Mouse (Mus musculus) cerebral cortex, adult 2 months (tissue): ENCODE results near the gene Hoxa6.

Experiments
- WGBS: fragments of 180-500 bp; shearing (Covaris S2); methylation state at CpG from one replicate; pipeline ENCODE4 v1.1.7; 2018; 5-methylcytosine and 5-hydroxymethylcytosine counted together

Gene Hoxa6

GRCm38 (mm10) chr6:52200751-52201250 lies 7.7 kb downstream of the Hoxa6 start:
- WGBS = 14% methylated on average over 10 of the region's 10 CpGs

GRCm38 (mm10) chr6:52200073-52200750 lies 8.3 kb downstream of the Hoxa6 start:
- 7% methylated on average over 30 of the region's 30 CpGs for WGBS

GRCm38 (mm10) chr6:52197271-52197670 lies 11.3 kb downstream of the Hoxa6 start:
- 3% methylated on average over 10 of the region's 10 CpGs for WGBS

GRCm38 (mm10) chr6:52196811-52197210 lies 11.7 kb downstream of the Hoxa6 start:
- 7% methylated on average over 9 of the region's 9 CpGs for WGBS

- 9% methylated on average over 10 of the region's 10 CpGs for WGBS
These were observed 13.8 kb downstream of the Hoxa6 start for GRCm38 (mm10) chr6:52194690-52195089.

GRCm38 (mm10) chr6:52191860-52192550 lies 16.5 kb downstream of the Hoxa6 start:
- 3% methylated on average over 38 of the region's 55 CpGs for WGBS

GRCm38 (mm10) chr6:52190906-52191810 lies 17.4 kb downstream of the Hoxa6 start, which contains the start of gene Hoxa4:
TSS of gene Hoxa4 (minus strand) at chr6:52191753.
- 2% methylated on average over 80 of the region's 102 CpGs for WGBS

- WGBS = 2% methylated on average over 23 of the region's 23 CpGs
These were observed 18.1 kb downstream of the Hoxa6 start for GRCm38 (mm10) chr6:52190410-52190809.

- WGBS = 7% methylated on average over 8 of the region's 8 CpGs
These were observed 18.6 kb downstream of the Hoxa6 start for GRCm38 (mm10) chr6:52189909-52190308.

GRCm38 (mm10) chr6:52189172-52189591 lies 19.3 kb downstream of the Hoxa6 start:
- whole genome bisulfite sequencing = 11% methylated on average over 5 of the region's 5 CpGs

- 10% methylated on average over 1 of the region's 1 CpGs for WGBS
These were observed 22.0 kb downstream of the Hoxa6 start for GRCm38 (mm10) chr6:52186500-52186899.

GRCm38 (mm10) chr6:52185834-52186233 lies 22.7 kb downstream of the Hoxa6 start:
- WGBS = 12% methylated on average over 3 of the region's 3 CpGs

- WGBS = 2% methylated on average over 19 of the region's 19 CpGs
These were observed 23.3 kb downstream of the Hoxa6 start for GRCm38 (mm10) chr6:52185222-52185621.

- 4% methylated on average over 6 of the region's 6 CpGs for WGBS
These were observed 23.9 kb downstream of the Hoxa6 start for GRCm38 (mm10) chr6:52184668-52185067.

- WGBS = 10% methylated on average over 10 of the region's 10 CpGs
These were observed 25.0 kb downstream of the Hoxa6 start for GRCm38 (mm10) chr6:52183311-52184080.

- WGBS = 38% methylated on average over 1 of the region's 1 CpGs
These were observed 25.7 kb downstream of the Hoxa6 start for GRCm38 (mm10) chr6:52182793-52183192.

GRCm38 (mm10) chr6:52182030-52182429 lies 26.5 kb downstream of the Hoxa6 start:
- 24% methylated on average over 2 of the region's 2 CpGs for WGBS

- WGBS = 11% methylated on average over 3 of the region's 3 CpGs
These were observed 27.8 kb downstream of the Hoxa6 start for GRCm38 (mm10) chr6:52180726-52181125.

- WGBS = 7% methylated on average over 11 of the region's 11 CpGs
These were observed 28.3 kb downstream of the Hoxa6 start for GRCm38 (mm10) chr6:52180213-52180710.

- WGBS = 1% methylated on average over 10 of the region's 10 CpGs
These were observed 28.8 kb downstream of the Hoxa6 start for GRCm38 (mm10) chr6:52179690-52180089.
